Mouse (Mus musculus) E14TG2a.4 (cell line): ENCODE measurements around the gene Wnk1.

ENCODE experiments used
- H3K27me3 ChIP-seq: 2 replicates; pipeline ENCODE4 v1.6.1; 2014; ENCODE audit warnings: low read length, control low read depth; ENCODE audit not compliant: insufficient read depth
- H3K36me3 ChIP-seq: 2 replicates; pipeline ENCODE4 v1.6.1; 2014; ENCODE audit warnings: low read length, control low read depth; ENCODE audit not compliant: insufficient read depth
- H3K4me1 ChIP-seq: replicated peaks from 2 replicates; pipeline ENCODE4 v1.6.1; 2014; ENCODE audit warnings: low read depth, low read length, control low read depth
- H3K4me3 ChIP-seq: replicated peaks from 2 replicates; pipeline ENCODE4 v1.5.1; 2014; ENCODE audit warnings: mild to moderate bottlenecking, low read length
- H3K9me3 ChIP-seq: 2 replicates; pipeline ENCODE4 v1.6.1; 2014; ENCODE audit warnings: low read length, control low read depth
- CTCF ChIP-seq: conservative IDR thresholded peaks from 2 replicates; pipeline ENCODE4 v1.5.1; 2014; ENCODE audit warnings: low read length
- NANOG ChIP-seq: IDR thresholded peaks from 2 replicates; pipeline ENCODE4 v1.6.1; 2014; ENCODE audit warnings: borderline replicate concordance, low read length, mixed read lengths
- POU5F1 ChIP-seq: IDR thresholded peaks from 2 replicates; pipeline ENCODE4 v1.6.1; 2014; ENCODE audit warnings: low read length, borderline replicate concordance

Gene Wnk1

DNA sequence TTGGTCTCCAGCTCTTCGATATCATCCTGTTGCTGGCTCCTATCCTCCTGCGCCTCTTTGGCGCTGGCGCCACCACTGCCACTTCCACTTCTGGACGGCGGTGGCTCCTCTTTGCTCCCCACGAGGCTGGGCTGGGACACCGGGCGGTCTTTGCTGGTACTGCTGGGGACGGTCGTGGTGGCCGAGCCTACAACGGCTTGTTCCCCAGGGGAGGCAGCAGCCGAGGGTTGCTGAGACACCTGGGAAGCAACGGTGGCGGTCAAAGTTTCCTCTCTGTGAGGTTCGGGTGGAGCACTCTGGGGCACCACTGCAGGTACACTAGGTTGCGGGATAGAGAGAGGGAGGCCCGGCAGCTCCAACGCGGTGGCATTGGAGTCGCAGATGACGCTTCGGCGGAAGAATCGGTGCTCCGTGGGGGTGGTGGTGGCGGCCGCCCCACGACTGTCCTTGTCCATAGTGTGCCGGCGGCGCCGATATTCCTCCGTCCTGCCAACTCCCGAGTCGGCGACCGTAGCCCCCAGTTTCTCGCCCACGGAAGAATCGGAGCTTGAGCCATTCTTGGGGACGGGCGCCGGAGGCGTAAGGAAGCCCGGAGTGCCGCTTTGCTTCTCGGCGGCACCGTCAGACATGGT lies 1.4 kb downstream of the Wnk1 start:
- Histone ChIP-seq H3K27me3 (no peaks in the 10 kb centered on the region), H3K9me3 (no peaks in the 10 kb centered on the region), H3K4me1 (peaks cover 50% of the 10 kb centered on the region), H3K36me3 (peaks cover 45% of the 10 kb centered on the region), H3K4me3 (peak overlapping the region; percentile 90)
- TF ChIP-seq CTCF = no peak
- TF ChIP-seq NANOG = no peak
- TF ChIP-seq POU5F1 = no peak

DNA sequence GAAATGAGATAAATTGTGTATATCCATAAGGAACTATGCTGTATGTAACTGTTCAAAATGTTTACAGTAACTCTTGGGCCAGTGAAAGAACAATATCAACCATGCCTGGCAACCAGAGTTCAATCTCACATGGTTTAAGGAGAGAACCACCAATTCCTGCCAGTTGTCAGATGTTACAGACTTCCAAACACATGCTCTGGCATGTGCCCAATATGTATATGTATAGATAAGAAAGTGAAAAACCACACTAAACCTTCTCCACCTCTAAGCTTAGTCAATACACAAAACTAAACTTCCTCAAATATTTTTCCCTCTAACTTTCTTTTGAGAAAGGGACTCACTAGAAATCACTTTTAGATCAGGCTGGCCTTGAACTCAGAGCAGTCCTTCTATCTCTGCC lies 13.9 kb downstream of the Wnk1 start:
- no peaks in the 10 kb centered on the region for H3K9me3 ChIP-seq
- H3K4me1 ChIP-seq = peaks cover 20% of the 10 kb centered on the region
- H3K36me3 ChIP-seq = peaks cover 46% of the 10 kb centered on the region
- no peaks in the 10 kb centered on the region for H3K27me3 ChIP-seq
- H3K4me3 ChIP-seq = no peak overlapping the region
- TF ChIP-seq POU5F1 (no peak), NANOG (no peak)

DNA sequence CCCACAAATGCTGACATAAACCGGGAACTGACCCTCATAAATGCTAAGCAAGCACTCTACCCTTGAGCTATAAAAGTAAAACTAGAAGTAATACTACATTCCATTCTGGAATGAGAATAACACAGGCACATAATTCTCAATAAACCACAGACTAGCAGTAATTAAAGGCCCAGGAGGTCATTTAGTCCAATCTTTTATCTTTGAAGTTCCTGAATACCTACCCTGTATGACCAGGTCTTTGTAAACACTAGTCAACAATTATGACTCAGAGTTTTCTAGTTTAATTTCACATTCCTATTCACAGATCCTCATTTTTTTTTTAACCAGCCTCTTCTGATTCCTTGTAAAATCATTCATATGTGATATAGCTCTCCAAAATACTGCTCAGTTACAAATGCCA lies 14.7 kb downstream of the Wnk1 start:
- Histone ChIP-seq H3K9me3 (no peaks in the 10 kb centered on the region), H3K4me1 (peaks cover 25% of the 10 kb centered on the region), H3K4me3 (no peak overlapping the region), H3K27me3 (no peaks in the 10 kb centered on the region), H3K36me3 (peaks cover 46% of the 10 kb centered on the region)
- TF ChIP-seq POU5F1 = no peak
- TF ChIP-seq NANOG = no peak
- TF ChIP-seq CTCF = no peak

DNA sequence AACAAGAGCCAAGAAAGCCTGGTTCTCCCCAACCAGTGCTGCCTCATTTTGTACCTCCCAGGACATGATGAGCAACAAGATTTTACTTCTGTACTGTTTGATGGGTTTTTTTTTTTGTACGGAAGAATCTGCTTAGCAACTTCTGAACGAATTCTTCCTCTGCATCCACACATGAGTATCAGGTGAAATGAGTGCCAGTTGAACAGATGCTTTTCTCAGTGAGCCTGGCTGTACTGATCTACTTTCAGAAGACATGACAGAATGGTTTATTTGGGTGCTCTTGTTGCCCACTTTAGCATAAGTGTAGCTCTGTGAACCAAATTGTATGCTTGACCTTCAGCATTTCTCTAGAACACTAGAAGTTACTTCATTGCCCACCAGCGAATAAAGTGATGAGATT lies 16.4 kb downstream of the Wnk1 start:
- Histone ChIP-seq H3K36me3 (peaks cover 42% of the 10 kb centered on the region), H3K27me3 (no peaks in the 10 kb centered on the region), H3K9me3 (no peaks in the 10 kb centered on the region), H3K4me1 (peaks cover 20% of the 10 kb centered on the region), H3K4me3 (no peak overlapping the region)
- TF ChIP-seq CTCF (no peak), NANOG (no peak), POU5F1 (no peak)

DNA sequence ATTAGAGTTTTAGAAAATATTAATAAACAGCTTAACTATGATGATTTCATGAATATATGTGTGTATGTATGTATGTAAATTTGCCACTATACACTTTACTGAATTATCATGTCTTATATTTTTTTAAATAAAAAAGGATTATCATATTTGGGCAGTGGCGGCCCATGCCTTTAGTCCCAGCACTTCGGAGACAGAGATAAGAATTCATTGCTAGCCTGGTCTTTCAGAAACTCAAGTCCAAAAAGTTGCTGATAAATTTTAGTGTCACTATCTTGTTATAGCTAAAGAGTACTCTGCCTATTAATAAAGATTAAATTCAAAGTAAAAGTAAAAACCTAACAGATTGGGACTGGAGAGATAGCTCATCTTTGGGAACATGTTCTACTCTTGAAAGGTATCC lies 18.8 kb downstream of the Wnk1 start:
- Histone ChIP-seq H3K36me3 (peaks cover 31% of the 10 kb centered on the region), H3K4me1 (peaks cover 6% of the 10 kb centered on the region), H3K4me3 (no peak overlapping the region), H3K27me3 (no peaks in the 10 kb centered on the region), H3K9me3 (no peaks in the 10 kb centered on the region)
- no peak for TF ChIP-seq CTCF
- no peak for TF ChIP-seq NANOG
- TF ChIP-seq POU5F1 = no peak

DNA sequence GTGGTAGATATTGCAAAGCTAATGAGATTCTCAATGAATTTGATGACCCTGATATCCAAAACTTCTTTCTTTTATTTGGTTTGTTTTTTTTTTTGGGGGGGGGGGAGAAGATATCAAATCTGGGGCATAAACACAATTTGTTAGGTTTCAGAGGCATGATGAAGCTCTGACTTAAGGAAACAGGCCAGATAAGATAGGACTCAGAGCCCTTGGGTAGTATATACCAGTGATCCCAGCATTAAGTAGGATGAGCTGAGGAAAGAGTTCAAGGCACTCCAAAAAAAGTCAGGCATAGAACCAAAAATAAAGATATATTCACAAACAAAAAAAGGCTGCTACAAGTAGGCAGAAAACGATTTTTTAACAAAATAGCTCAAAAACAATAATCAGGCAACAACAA lies 25.3 kb downstream of the Wnk1 start:
- Histone ChIP-seq H3K4me3 (no peak overlapping the region), H3K27me3 (no peaks in the 10 kb centered on the region), H3K4me1 (0 out of 2 replicates have a peak, but pooled peaks cover 9% of the 10 kb centered on the region), H3K36me3 (peaks cover 11% of the 10 kb centered on the region), H3K9me3 (no peaks in the 10 kb centered on the region)
- TF ChIP-seq CTCF = no peak

DNA sequence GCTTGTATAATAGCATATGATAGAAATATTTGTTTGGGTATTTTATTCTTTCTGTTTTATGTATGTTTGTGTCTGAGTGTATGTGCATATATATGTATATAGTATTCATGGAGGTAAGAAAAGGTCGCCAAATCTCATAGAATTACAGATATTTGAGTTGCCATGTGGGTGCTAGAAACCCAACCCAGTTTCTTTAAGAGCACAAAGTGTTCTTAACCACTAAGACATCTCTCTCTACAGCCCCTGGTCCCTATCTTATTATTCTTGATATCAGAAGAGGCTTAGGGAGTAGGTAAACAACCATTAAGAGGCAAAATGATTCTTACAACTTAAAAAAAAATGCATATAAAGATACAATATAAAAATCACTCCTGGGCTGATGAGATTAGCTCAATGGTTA lies 27.0 kb downstream of the Wnk1 start:
- no peak overlapping the region for H3K4me3 ChIP-seq
- H3K9me3 ChIP-seq = no peaks in the 10 kb centered on the region
- no peaks in the 10 kb centered on the region for H3K27me3 ChIP-seq
- TF ChIP-seq NANOG (no peak), CTCF (no peak), POU5F1 (no peak)
- H3K36me3 ChIP-seq = peaks cover 6% of the 10 kb centered on the region; the same call in 1 of the 2 replicates
- peaks cover 13% of the 10 kb centered on the region; the same call in 1 of the 2 replicates for H3K4me1 ChIP-seq

DNA sequence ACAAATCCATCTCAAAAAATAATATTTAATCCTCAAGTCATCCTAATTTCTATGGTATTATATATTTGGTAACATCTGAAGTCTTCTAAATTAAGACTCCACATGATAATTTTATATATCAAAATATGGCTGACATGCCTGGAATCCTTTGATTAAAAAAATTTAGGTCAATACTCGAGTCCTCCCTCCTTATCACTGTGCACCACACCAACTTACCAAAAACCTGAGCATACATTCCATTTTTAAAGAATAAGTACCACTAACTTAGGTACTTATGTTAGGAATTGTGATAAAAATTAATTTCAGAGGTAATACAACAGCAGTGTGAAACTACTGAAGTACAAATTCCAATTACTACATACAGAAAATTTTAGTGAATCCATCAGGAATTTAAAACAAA lies 27.5 kb downstream of the Wnk1 start:
- Histone ChIP-seq H3K9me3 (no peaks in the 10 kb centered on the region), H3K4me1 (peaks cover 16% of the 10 kb centered on the region; the same call in 1 of the 2 replicates), H3K36me3 (peaks cover 6% of the 10 kb centered on the region; the same call in 1 of the 2 replicates), H3K4me3 (no peak overlapping the region), H3K27me3 (no peaks in the 10 kb centered on the region)
- no peak for TF ChIP-seq POU5F1
- TF ChIP-seq CTCF = no peak
- no peak for TF ChIP-seq NANOG

DNA sequence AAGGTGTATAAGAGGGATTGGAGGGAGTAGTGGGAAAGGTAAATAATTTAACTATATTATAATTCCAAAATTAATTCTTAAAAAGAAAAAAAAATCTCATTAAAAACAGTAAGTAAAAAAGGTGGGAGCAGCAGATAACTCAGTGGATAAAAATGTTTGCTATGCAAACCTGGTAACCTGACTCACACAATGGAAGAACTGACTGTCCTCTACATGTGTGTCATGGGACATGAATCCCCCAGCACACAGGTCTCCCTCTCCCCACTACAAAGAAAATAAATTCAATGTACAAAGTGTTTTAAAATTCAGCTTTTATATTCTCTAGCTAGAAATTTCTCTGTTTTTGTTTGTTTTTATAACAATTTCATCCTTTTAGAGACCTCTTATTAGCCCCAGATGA lies 27.9 kb downstream of the Wnk1 start:
- TF ChIP-seq NANOG (no peak), POU5F1 (no peak), CTCF (no peak)
- Histone ChIP-seq H3K9me3 (no peaks in the 10 kb centered on the region), H3K4me3 (no peak overlapping the region), H3K4me1 (peaks cover 16% of the 10 kb centered on the region; the same call in 1 of the 2 replicates), H3K36me3 (peaks cover 6% of the 10 kb centered on the region; the same call in 1 of the 2 replicates), H3K27me3 (no peaks in the 10 kb centered on the region)
